Mouse (Mus musculus) myocyte (in vitro differentiated cells): ENCODE results near the gene Inpp4b. TPM values are rescaled to one million over a fixed set of nuclear protein-coding genes. Genes with fewer than 3 reads are reported as not detected.

Experiments
- H3K27me3 ChIP-seq: one replicate; pipeline ENCODE4 v1.6.1; 2011; ENCODE audit not compliant: control insufficient read depth, insufficient read depth, insufficient read length
- H3K36me3 ChIP-seq: one replicate; pipeline ENCODE4 v1.6.1; 2011; ENCODE audit not compliant: control insufficient read depth, insufficient read depth
- H3K4me2 ChIP-seq: one replicate; pipeline ENCODE4 v1.6.1; 2011; ENCODE audit warnings: low read depth, control low read depth
- H3K4me3 ChIP-seq: one replicate; pipeline ENCODE4 v1.5.1; 2011; ENCODE audit warnings: mild to moderate bottlenecking, control low read depth, moderate library complexity
- H3K79me2 ChIP-seq: one replicate; pipeline ENCODE4 v1.6.1; 2011; ENCODE audit not compliant: control insufficient read depth, insufficient read depth
- H3ac ChIP-seq: one replicate; pipeline ENCODE4 v1.6.1; 2011; ENCODE audit not compliant: control insufficient read depth, insufficient read length
- CEBPB ChIP-seq: IDR thresholded peaks from 2 replicates; pipeline ENCODE4 v1.6.1; 2011; ENCODE audit warnings: mild to moderate bottlenecking, moderate library complexity; ENCODE audit not compliant: poor library complexity, insufficient read depth, severe bottlenecking
- E2F4 ChIP-seq: IDR thresholded peaks from one replicate; pipeline ENCODE4 v1.6.1; 2011; ENCODE audit warnings: mild to moderate bottlenecking, control low read depth, moderate library complexity; ENCODE audit not compliant: insufficient read depth
- MAX ChIP-seq: IDR thresholded peaks from one replicate; pipeline ENCODE4 v1.6.1; 2011; ENCODE audit warnings: low read depth, mild to moderate bottlenecking, control low read depth
- MYOD1 ChIP-seq, 3 experiments: IDR thresholded peaks; one replicate each; pipeline ENCODE4 v1.6.1; 2011; ENCODE audit warnings: control low read depth in 2 of 3, low read depth in 2 of 3, mild to moderate bottlenecking in 2 of 3, moderate library complexity in 1 of 3; ENCODE audit not compliant: insufficient read length in 2 of 3, control insufficient read depth in 1 of 3
- MYOG ChIP-seq, 3 experiments: IDR thresholded peaks; one replicate each; pipeline ENCODE4 v1.6.1; 2011; ENCODE audit warnings: control low read depth in 2 of 3, low read depth in 2 of 3, mild to moderate bottlenecking in 2 of 3; ENCODE audit not compliant: insufficient read length in 2 of 3, control insufficient read depth in 1 of 3, insufficient read depth in 1 of 3
- POLR2A ChIP-seq: IDR thresholded peaks from one replicate; pipeline ENCODE4 v1.6.1; 2011; ENCODE audit warnings: low read depth, mild to moderate bottlenecking, control low read depth, moderate library complexity; ENCODE audit not compliant: insufficient read length
- POLR2AphosphoS2 ChIP-seq: IDR thresholded peaks from one replicate; pipeline ENCODE4 v1.6.1; 2011; ENCODE audit warnings: low read depth, control low read depth; ENCODE audit not compliant: insufficient read length
- REST ChIP-seq: IDR thresholded peaks from one replicate; pipeline ENCODE4 v1.6.1; 2011; ENCODE audit warnings: mild to moderate bottlenecking, control low read depth, moderate library complexity; ENCODE audit not compliant: insufficient read depth, insufficient read length
- SRF ChIP-seq: IDR thresholded peaks from one replicate; pipeline ENCODE4 v1.6.1; 2011; ENCODE audit warnings: low read depth; ENCODE audit not compliant: control insufficient read depth, insufficient read length
- TCF12 ChIP-seq: IDR thresholded peaks from one replicate; pipeline ENCODE4 v1.6.1; 2011; ENCODE audit warnings: mild to moderate bottlenecking, control low read depth; ENCODE audit not compliant: poor library complexity, insufficient read depth, severe bottlenecking
- TCF3 ChIP-seq: IDR thresholded peaks from one replicate; pipeline ENCODE4 v1.6.1; 2011; ENCODE audit warnings: low read depth, control low read depth; ENCODE audit not compliant: insufficient read length
- USF1 ChIP-seq: IDR thresholded peaks from one replicate; pipeline ENCODE4 v1.6.1; 2011; ENCODE audit warnings: low read depth, mild to moderate bottlenecking, control low read depth, moderate library complexity
- polyA plus RNA-seq: library from polyadenylated mRNA; unstranded; fragments of >200 nt; fragmentation: generic; extraction: Trizol; gene quantifications from one replicate; pipeline ENCODE4 v1.2.1, GENCODE M21; 2012; ENCODE audit warnings: missing spikeins

Inpp4b gene
- polyA plus RNA-seq, 1 experiment = 5.6 TPM

GRCm38 (mm10) chr8:81522085-81522484, 179.7 kb downstream of the Inpp4b start:
- Histone ChIP-seq H3K27me3 (no peaks in the 10 kb centered on the region), H3K79me2 (no peaks in the 10 kb centered on the region), H3K4me2 (no peak overlapping the region), H3K4me3 (no peak overlapping the region), H3ac (no peak overlapping the region), H3K36me3 (no peaks in the 10 kb centered on the region)
- TF ChIP-seq MYOD1 (IDR thresholded peaks at IDR 0.05; ENCODE audit: control insufficient read depth in 1 of 3, insufficient read length in 2 of 3, low read depth in 2 of 3) = no peak
- no peak for TF ChIP-seq CEBPB
- TF ChIP-seq POLR2AphosphoS2 = no peak
- no peak for TF ChIP-seq USF1
- TF ChIP-seq SRF = no peak
- TF ChIP-seq REST = no peak
- no peak for TF ChIP-seq TCF3
- no peak for TF ChIP-seq TCF12

- H3ac ChIP-seq = no peak overlapping the region
- TF ChIP-seq USF1 (no peak), MYOG (IDR thresholded peaks at IDR 0.05; ENCODE audit: control insufficient read depth in 1 of 3, insufficient read depth in 1 of 3, insufficient read length in 2 of 3, low read depth in 2 of 3) (no peak), TCF3 (no peak), E2F4 (no peak), POLR2A (no peak), POLR2AphosphoS2 (no peak), REST (no peak), MAX (no peak), CEBPB (no peak), SRF (no peak), TCF12 (no peak)
These were observed 182.2 kb downstream of the Inpp4b start for GRCm38 (mm10) chr8:81524561-81524960.

GRCm38 (mm10) chr8:81527661-81528060, 185.3 kb downstream of the Inpp4b start:
- no peaks in the 10 kb centered on the region for H3K79me2 ChIP-seq
- TF ChIP-seq TCF3 = no peak
- H3K36me3 ChIP-seq = no peaks in the 10 kb centered on the region
- H3K4me3 ChIP-seq = no peak overlapping the region
- H3ac ChIP-seq = no peak overlapping the region
- H3K27me3 ChIP-seq = no peaks in the 10 kb centered on the region
- H3K4me2 ChIP-seq = no peak overlapping the region

More at GRCm38 (mm10) chr8:81524561-81524960, 182.2 kb downstream of the Inpp4b start:
- Histone ChIP-seq H3K4me2 (no peak overlapping the region), H3K27me3 (no peaks in the 10 kb centered on the region), H3K79me2 (no peaks in the 10 kb centered on the region), H3K36me3 (no peaks in the 10 kb centered on the region), H3K4me3 (no peak overlapping the region)

- TF ChIP-seq REST = no peak
- no peak for TF ChIP-seq E2F4
- no peak for TF ChIP-seq SRF
- no peak for TF ChIP-seq POLR2AphosphoS2
- no peak for TF ChIP-seq CEBPB
- no peak for TF ChIP-seq MYOD1 (IDR thresholded peaks at IDR 0.05; ENCODE audit: control insufficient read depth in 1 of 3, insufficient read length in 2 of 3, low read depth in 2 of 3)
- no peak overlapping the region for H3K4me3 ChIP-seq
- H3ac ChIP-seq = no peak overlapping the region
- no peaks in the 10 kb centered on the region for H3K36me3 ChIP-seq
- no peak overlapping the region for H3K4me2 ChIP-seq
- no peaks in the 10 kb centered on the region for H3K27me3 ChIP-seq
- no peaks in the 10 kb centered on the region for H3K79me2 ChIP-seq
These were observed 196.0 kb downstream of the Inpp4b start for GRCm38 (mm10) chr8:81538310-81538709.

GRCm38 (mm10) chr8:81558550-81558949, 216.2 kb downstream of the Inpp4b start:
- Histone ChIP-seq H3K4me3 (no peak overlapping the region), H3ac (no peak overlapping the region), H3K27me3 (no peaks in the 10 kb centered on the region), H3K79me2 (no peaks in the 10 kb centered on the region), H3K4me2 (no peak overlapping the region), H3K36me3 (no peaks in the 10 kb centered on the region)
- TF ChIP-seq SRF = no peak
- TF ChIP-seq TCF12 = no peak
- no peak for TF ChIP-seq MAX
- no peak for TF ChIP-seq POLR2A
- no peak for TF ChIP-seq TCF3
- no peak for TF ChIP-seq MYOD1 (IDR thresholded peaks at IDR 0.05; ENCODE audit: control insufficient read depth in 1 of 3, insufficient read length in 2 of 3, low read depth in 2 of 3)
- no peak for TF ChIP-seq CEBPB
- TF ChIP-seq E2F4 = no peak
- no peak for TF ChIP-seq MYOG (IDR thresholded peaks at IDR 0.05; ENCODE audit: control insufficient read depth in 1 of 3, insufficient read depth in 1 of 3, insufficient read length in 2 of 3, low read depth in 2 of 3)

- Histone ChIP-seq H3K4me2 (no peak overlapping the region), H3K4me3 (no peak overlapping the region), H3K79me2 (no peaks in the 10 kb centered on the region), H3ac (no peak overlapping the region), H3K36me3 (no peaks in the 10 kb centered on the region), H3K27me3 (no peaks in the 10 kb centered on the region)
- TF ChIP-seq SRF (no peak), POLR2AphosphoS2 (no peak), POLR2A (no peak), E2F4 (no peak), MYOG (IDR thresholded peaks at IDR 0.05; ENCODE audit: control insufficient read depth in 1 of 3, insufficient read depth in 1 of 3, insufficient read length in 2 of 3, low read depth in 2 of 3) (no peak)
These were observed 220.0 kb downstream of the Inpp4b start for GRCm38 (mm10) chr8:81562405-81562804.
